Mouse (Mus musculus): ENCODE data around the gene Mipep. TPM values are rescaled to one million over a fixed set of nuclear protein-coding genes. Genes with fewer than 3 reads are reported as not detected.

Gene Mipep
- polyA plus RNA-seq, 1 experiment from 2014 or later = 25.8 TPM

DNA sequence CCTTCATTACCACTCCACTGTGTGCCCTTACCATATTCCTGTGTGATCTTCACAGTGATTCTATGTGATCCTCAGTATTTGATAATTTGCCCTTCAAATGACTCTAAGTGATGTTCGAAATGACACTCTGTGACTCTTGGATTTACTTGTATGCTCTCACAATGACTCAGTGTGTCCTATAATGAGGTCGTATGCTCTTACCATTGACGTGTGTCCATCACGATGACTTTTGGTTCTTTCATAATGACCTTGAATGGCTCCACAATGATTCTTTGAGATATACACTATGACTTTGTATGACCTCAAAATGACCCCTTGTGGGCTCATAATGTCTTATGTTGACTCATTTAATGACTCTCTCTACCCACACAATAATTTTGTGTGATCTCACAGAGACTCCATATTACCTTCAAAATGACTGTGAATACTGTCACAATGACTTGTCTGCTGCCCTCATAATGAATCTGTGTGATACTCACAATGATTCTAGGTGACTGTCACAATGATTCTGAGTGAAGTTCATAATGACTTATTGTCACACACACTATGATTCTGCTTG is 153.2 kb downstream of the Mipep start:
- Histone ChIP-seq H3K9me3 (ENCODE audit: control insufficient read depth, low read length) (no peaks in the 10 kb centered on the region), H3K4me1 (ENCODE audit: control insufficient read depth, insufficient read depth, low read length) (no peaks in the 10 kb centered on the region), H3K27me3 (ENCODE audit: control insufficient read depth, insufficient read depth, low read length) (no peaks in the 10 kb centered on the region), H3K27ac (replicated peaks; ENCODE audit: low read depth, low read length) (no peak overlapping the region), H3K9ac (ENCODE audit: low read length) (no peak overlapping the region), H3K36me3 (ENCODE audit: control insufficient read depth, insufficient read depth, low read length) (no peaks in the 10 kb centered on the region), H3K4me3 (ENCODE audit: low read depth, low read length) (no peak overlapping the region), H3K4me2 (ENCODE audit: low read depth, severe bottlenecking) (no peak overlapping the region)
- 96% methylated on average over 4 of the region's 4 CpGs for WGBS
- ATAC-seq (ENCODE audit: insufficient number of reproducible peaks, low FRiP score, low TSS enrichment, low read depth) (no peak), DNase-seq (ENCODE audit: low spot score) (no peak)

Other genes with a start within 250 kb of the Mipep start
- 10.8 and 16.1 TPM in 2 replicates for gene Spata13, start 150.6 kb upstream of the Mipep start, polyA plus RNA-seq (2014; fragmentation: Nextera tagmentation; extraction: Ambion mirVana)
- 0.15 TPM in 1 of 2 replicates, not detected in the other for gene C1qtnf9, start 16.4 kb upstream of the Mipep start, polyA plus RNA-seq (2014; fragmentation: Nextera tagmentation; extraction: Ambion mirVana)

Measured in limb, embryonic 11.5 days (tissue).